Mouse (Mus musculus) liver, embryonic 14.5 days (tissue): ENCODE measurements at regions not wholly inside any gene's neighbourhood (a gene's known extent, or its start where the extent isn't known, plus 50 kb on each side); places are given as distances from the start of the nearest gene placed in this dataset.

Experiments used
- CTCF ChIP-seq: IDR thresholded peaks from 2 replicates; pipeline ENCODE4 v1.5.1; 2016; ENCODE audit warnings: antibody characterized with exemption, low read depth, control low read depth
- EP300 ChIP-seq: IDR thresholded peaks from 2 replicates; pipeline ENCODE4 v1.6.1; 2016; ENCODE audit warnings: antibody characterized with exemption, low read depth

DNA sequence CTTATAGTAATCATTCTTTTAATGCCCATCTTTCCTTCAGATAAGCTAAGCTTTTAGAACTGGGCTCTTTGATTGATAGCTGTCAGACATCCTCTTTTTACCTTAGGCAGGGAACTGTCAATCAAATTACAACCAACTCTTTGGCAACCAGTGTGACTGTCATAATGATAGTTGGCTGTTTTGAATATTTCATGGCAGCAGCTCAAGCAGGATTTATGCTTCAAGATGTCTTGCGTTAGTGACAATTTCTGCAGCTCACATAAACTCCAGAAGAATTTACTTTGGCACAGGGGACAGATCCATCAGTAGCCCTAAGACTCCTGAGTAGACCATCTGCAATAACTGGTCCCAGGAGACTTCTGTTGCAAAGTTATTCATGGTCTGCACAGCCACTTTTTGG, 178.5 kb upstream of the Ufl1 start:
- TF ChIP-seq CTCF (no peak), EP300 (no peak)
